Mouse (Mus musculus) midbrain, embryonic 14.5 days (tissue): Measurements from ENCODE around the gene Dclre1c. TPM values are rescaled to one million over a fixed set of nuclear protein-coding genes. Genes with fewer than 3 reads are reported as not detected.

Source experiments
- ATAC-seq: fragments of 200-750 bp; cut with Nextera tagmentation; 2 replicates; pipeline ENCODE4 v1.8.0; 2017; ENCODE audit warnings: moderate number of reproducible peaks, moderate library complexity; ENCODE audit not compliant: low FRiP score, low TSS enrichment
- DNase-seq: peaks from one replicate; pipeline ENCODE4 v3.0.0-alpha.2; 2015
- H3K27ac ChIP-seq: fragments of 300-500 bp; sonication (generic); replicated peaks from 2 replicates; pipeline ENCODE4 v1.5.1; 2014; ENCODE audit warnings: mild to moderate bottlenecking, low read depth, low read length, moderate library complexity
- H3K27me3 ChIP-seq: fragments of 300-500 bp; sonication (generic); 2 replicates; pipeline ENCODE4 v1.6.1; 2014; ENCODE audit warnings: low read length, control low read depth, mixed read lengths; ENCODE audit not compliant: control insufficient read depth, insufficient read depth
- H3K36me3 ChIP-seq: fragments of 300-500 bp; sonication (generic); 2 replicates; pipeline ENCODE4 v1.6.1; 2014; ENCODE audit warnings: low read length, control low read depth; ENCODE audit not compliant: control insufficient read depth, insufficient read depth
- H3K4me1 ChIP-seq: fragments of 300-500 bp; sonication (generic); 2 replicates; pipeline ENCODE4 v1.6.1; 2014; ENCODE audit warnings: mild to moderate bottlenecking, antibody characterized with exemption, low read length, control low read depth; ENCODE audit not compliant: control insufficient read depth, insufficient read depth
- H3K4me2 ChIP-seq: fragments of 300-500 bp; sonication (generic); 2 replicates; pipeline ENCODE4 v1.6.1; 2014; ENCODE audit warnings: mild to moderate bottlenecking, low read length, moderate library complexity
- H3K4me3 ChIP-seq: fragments of 300-500 bp; sonication (generic); replicated peaks from 2 replicates; pipeline ENCODE4 v1.5.1; 2014; ENCODE audit warnings: low read depth, low read length
- H3K9ac ChIP-seq: fragments of 300-500 bp; sonication (generic); replicated peaks from 2 replicates; pipeline ENCODE4 v1.6.1; 2014; ENCODE audit warnings: mild to moderate bottlenecking, low read length, moderate library complexity
- H3K9me3 ChIP-seq: fragments of 300-500 bp; sonication (generic); 2 replicates; pipeline ENCODE4 v1.6.1; 2016; ENCODE audit warnings: low read length, control low read depth, mixed read lengths; ENCODE audit not compliant: control insufficient read depth
- WGBS: fragments of 180-500 bp; shearing (Covaris S2); extraction: QIAGEN DNeasy Blood & Tissue Kit; methylation state at CpG from one replicate; pipeline ENCODE4 v1.1.7; 2014; 5-methylcytosine and 5-hydroxymethylcytosine counted together
- polyA plus RNA-seq: library from polyadenylated mRNA; unstranded; fragments of >200 nt; fragmentation: Nextera tagmentation; extraction: Ambion mirVana; gene quantifications from 2 replicates; pipeline ENCODE4 v1.2.1, GENCODE M21; 2014

The Dclre1c gene
- polyA plus RNA-seq, 1 experiment from 2014 or later = 9.6 TPM

DNA sequence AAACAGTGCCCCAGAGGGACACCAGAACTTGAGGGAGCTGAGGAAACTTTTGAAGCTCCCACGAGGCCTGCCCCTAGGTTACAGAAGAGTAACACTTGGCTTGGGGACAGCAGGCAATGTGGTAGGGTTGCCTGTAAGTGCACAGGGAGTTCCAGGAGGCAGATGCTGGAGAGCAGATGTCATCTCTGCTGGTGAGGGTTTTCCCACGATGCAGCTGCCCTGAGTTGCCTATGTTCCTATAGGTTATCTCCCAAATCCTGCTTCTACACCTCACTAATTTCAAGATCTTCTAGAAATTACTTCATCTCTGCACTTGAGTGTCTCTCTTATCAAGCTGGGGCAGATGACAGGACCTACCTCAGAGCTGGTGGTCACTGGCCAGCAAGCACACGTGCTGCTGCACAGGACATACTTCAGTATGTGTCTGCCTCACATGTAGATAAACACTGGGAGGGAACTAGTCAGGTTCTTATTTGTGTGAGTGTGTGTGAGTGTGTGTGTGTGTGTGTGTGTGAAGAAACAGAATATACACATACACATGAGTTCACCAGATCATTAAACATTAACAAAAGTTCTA, 70.0 kb downstream of the Dclre1c start:
- no peak overlapping the region for H3K4me3 ChIP-seq
- no peak overlapping the region for H3K27ac ChIP-seq
- DNase-seq (no peak), ATAC-seq (no peak)
- H3K36me3 ChIP-seq = peaks cover 82% of the 10 kb centered on the region
- H3K4me1 ChIP-seq = no peaks in the 10 kb centered on the region
- H3K4me2 ChIP-seq = no peak overlapping the region
- H3K9me3 ChIP-seq = no peaks in the 10 kb centered on the region
- no peak overlapping the region for H3K9ac ChIP-seq
- WGBS = 95% methylated on average over 3 of the region's 3 CpGs
- no peaks in the 10 kb centered on the region for H3K27me3 ChIP-seq

DNA sequence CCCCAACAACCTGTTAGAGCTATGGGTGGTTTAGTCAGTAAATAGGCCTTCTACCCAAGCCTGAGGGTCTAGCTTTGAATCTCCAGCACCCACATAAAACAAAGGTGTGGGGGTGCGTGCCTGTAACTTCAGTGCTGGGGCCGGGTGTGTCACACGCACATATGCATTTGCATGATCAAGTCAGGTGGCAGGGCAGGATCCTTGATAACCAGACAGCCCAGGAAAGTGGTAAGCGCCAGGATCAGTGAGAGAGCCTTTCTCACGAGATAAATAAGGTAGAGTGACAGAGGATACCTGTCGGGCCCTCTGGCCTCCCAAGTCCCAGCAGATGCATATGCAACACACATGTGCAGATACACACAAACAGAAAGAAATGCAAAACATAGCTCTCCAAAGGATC, 75.6 kb downstream of the Dclre1c start:
- Histone ChIP-seq H3K27me3 (no peaks in the 10 kb centered on the region), H3K36me3 (peaks cover 68% of the 10 kb centered on the region), H3K9me3 (no peaks in the 10 kb centered on the region), H3K27ac (no peak overlapping the region), H3K9ac (no peak overlapping the region), H3K4me3 (no peak overlapping the region), H3K4me2 (no peak overlapping the region), H3K4me1 (no peaks in the 10 kb centered on the region)
- DNase-seq = no peak
- no peak for ATAC-seq
- 95% methylated on average over 6 of the region's 6 CpGs for WGBS

DNA sequence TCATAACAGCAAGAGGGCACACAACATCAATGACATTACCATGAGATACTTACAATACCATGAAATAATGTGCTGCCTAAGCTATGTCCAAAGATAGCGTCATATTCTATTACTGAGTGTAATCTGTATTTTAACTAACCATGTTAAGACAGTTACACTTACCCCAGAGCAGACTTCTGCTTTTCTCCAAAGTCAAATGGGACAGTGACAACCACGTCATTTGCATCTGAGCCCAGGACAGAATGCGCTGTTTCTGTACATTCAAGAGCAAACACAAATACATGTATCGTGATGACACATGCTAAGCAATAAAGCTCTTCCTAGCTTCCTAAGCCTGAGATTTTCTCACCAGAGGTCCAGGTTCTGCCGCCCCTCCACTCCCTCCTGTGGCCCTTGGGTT, 77.0 kb downstream of the Dclre1c start:
- ATAC-seq (no peak), DNase-seq (no peak)
- Histone ChIP-seq H3K9me3 (no peaks in the 10 kb centered on the region), H3K27me3 (no peaks in the 10 kb centered on the region), H3K27ac (no peak overlapping the region), H3K36me3 (peaks cover 67% of the 10 kb centered on the region), H3K4me1 (no peaks in the 10 kb centered on the region), H3K4me3 (no peak overlapping the region), H3K9ac (no peak overlapping the region), H3K4me2 (no peak overlapping the region)
- 96% methylated on average over 5 of the region's 5 CpGs for WGBS

- no peak for ATAC-seq
- Histone ChIP-seq H3K4me1 (peaks cover 12% of the 10 kb centered on the region), H3K4me3 (peak overlapping the region; percentile 76), H3K27ac (peak overlapping the region; percentile 83), H3K4me2 (peak overlapping the region; percentile 96), H3K27me3 (no peaks in the 10 kb centered on the region), H3K9me3 (no peaks in the 10 kb centered on the region), H3K36me3 (peaks cover 29% of the 10 kb centered on the region), H3K9ac (peak overlapping the region; percentile 82)
- under 1% methylated on average over 15 of the region's 15 CpGs for WGBS
- peak; percentile 51 for DNase-seq
Measured at GRCm38 (mm10) chr2:3512076-3512475, 88.1 kb downstream of the Dclre1c start.

GRCm38 (mm10) chr2:3512552-3513454, 88.9 kb downstream of the Dclre1c start, which contains the start of the genes Gm45902, Hspa14 and Cdnf:
TSS of gene Gm45902 (minus strand) at chr2:3512790.
TSS of gene Hspa14 (minus strand) at chr2:3512814.
TSS of gene Cdnf (plus strand) at chr2:3513030.
- Histone ChIP-seq H3K4me1 (peaks cover 12% of the 10 kb centered on the region), H3K9ac (peak within 1 kb of the TSS; percentile 82), H3K27me3 (no peaks in the 10 kb centered on the region), H3K9me3 (no peaks in the 10 kb centered on the region), H3K27ac (peak within 1 kb of the TSS; percentile 84), H3K36me3 (peaks cover 25% of the 10 kb centered on the region), H3K4me2 (peak within 1 kb of the TSS; percentile 96), H3K4me3 (peak within 1 kb of the TSS; percentile 76)
- peak; percentile 99 for DNase-seq
- WGBS = under 1% methylated on average over 60 of the region's 60 CpGs
- ATAC-seq = peak; percentile 100

Other genes with a start within 250 kb of the Dclre1c start
- gene Nmt2, start 139.9 kb upstream of the Dclre1c start, polyA plus RNA-seq = 112 and 120 TPM in 2 replicates
- gene Rpp38, start 91.5 kb upstream of the Dclre1c start, polyA plus RNA-seq = 14.0 and 14.5 TPM in 2 replicates
- 2.9 and 4.2 TPM in 2 replicates for gene Acbd7, start 88.0 kb upstream of the Dclre1c start, polyA plus RNA-seq
- gene Olah, start 26.9 kb upstream of the Dclre1c start, polyA plus RNA-seq = not detected in 2 replicates
- 3.2 and 4.2 TPM in 2 replicates for gene Meig1, start 1.5 kb upstream of the Dclre1c start, polyA plus RNA-seq
- 9.3 and 13.4 TPM in 2 replicates for gene Suv39h2, start 50.9 kb downstream of the Dclre1c start, polyA plus RNA-seq
- 6.5 and 8.5 TPM in 2 replicates for gene Gm45902, start 88.7 kb downstream of the Dclre1c start, polyA plus RNA-seq
- gene Hspa14, start 88.7 kb downstream of the Dclre1c start, polyA plus RNA-seq = 56.2 and 70.6 TPM in 2 replicates
- gene Cdnf, start 88.9 kb downstream of the Dclre1c start, polyA plus RNA-seq = 0.07 and 0.20 TPM in 2 replicates
- 35.1 and 49.0 TPM in 2 replicates for gene Fam107b, start 146.4 kb downstream of the Dclre1c start, polyA plus RNA-seq